Mouse (Mus musculus) cerebellum, adult (tissue): ENCODE data around the gene Stk39.

ENCODE experiments used
- ATAC-seq: cut with Nextera tagmentation; 2 replicates; pipeline ENCODE4 v1.9.2; 2017; ENCODE audit warnings: mild to moderate bottlenecking, moderate library complexity, mixed read lengths; ENCODE audit not compliant: insufficient number of reproducible peaks, low FRiP score, low TSS enrichment

Stk39 gene

GRCm38 (mm10) chr2:68386313-68386863, 85.7 kb downstream of the Stk39 start:
- ATAC-seq, result no peak

GRCm38 (mm10) chr2:68385654-68386312, 86.3 kb downstream of the Stk39 start:
- no peak for ATAC-seq

- no peak for ATAC-seq
Observed at GRCm38 (mm10) chr2:68383964-68384363, 88.1 kb downstream of the Stk39 start.

- ATAC-seq, result no peak
Observed at GRCm38 (mm10) chr2:68382394-68383059, 89.5 kb downstream of the Stk39 start.

- no peak for ATAC-seq
Observed at GRCm38 (mm10) chr2:68381881-68382280, 90.2 kb downstream of the Stk39 start.

GRCm38 (mm10) chr2:68381205-68381604, 90.9 kb downstream of the Stk39 start:
- no peak for ATAC-seq

GRCm38 (mm10) chr2:68379631-68380030, 92.4 kb downstream of the Stk39 start:
- ATAC-seq, result no peak

- ATAC-seq, result no peak
Observed at GRCm38 (mm10) chr2:68378319-68378718, 93.7 kb downstream of the Stk39 start.

- ATAC-seq, result no peak
Observed at GRCm38 (mm10) chr2:68377251-68377681, 94.8 kb downstream of the Stk39 start.

- no peak; the same call in 1 of the 2 replicates for ATAC-seq
Observed at GRCm38 (mm10) chr2:68376660-68377059, 95.4 kb downstream of the Stk39 start.

- ATAC-seq, result no peak
Observed at GRCm38 (mm10) chr2:68374202-68374601, 97.9 kb downstream of the Stk39 start.

- no peak for ATAC-seq
Observed at GRCm38 (mm10) chr2:68371912-68372311, 100.2 kb downstream of the Stk39 start.

- 0 out of 2 replicates have a peak, but pooled peaks have one; percentile 50 for ATAC-seq
Observed at GRCm38 (mm10) chr2:68370326-68370725, 101.7 kb downstream of the Stk39 start.

GRCm38 (mm10) chr2:68369080-68369479, 103.0 kb downstream of the Stk39 start:
- peak; percentile 74 for ATAC-seq

- no peak for ATAC-seq
Observed at GRCm38 (mm10) chr2:68367944-68368343, 104.1 kb downstream of the Stk39 start.

- no peak for ATAC-seq
Observed at GRCm38 (mm10) chr2:68366897-68367193, 105.2 kb downstream of the Stk39 start.

- ATAC-seq, result no peak
Observed at GRCm38 (mm10) chr2:68366091-68366896, 105.8 kb downstream of the Stk39 start.

- no peak for ATAC-seq
Observed at GRCm38 (mm10) chr2:68365504-68365903, 106.6 kb downstream of the Stk39 start.

- peak; percentile 54 for ATAC-seq
Observed at GRCm38 (mm10) chr2:68364181-68364900, 107.7 kb downstream of the Stk39 start.

- no peak for ATAC-seq
Observed at GRCm38 (mm10) chr2:68363159-68363558, 108.9 kb downstream of the Stk39 start.
